In the genomic region with DNA sequence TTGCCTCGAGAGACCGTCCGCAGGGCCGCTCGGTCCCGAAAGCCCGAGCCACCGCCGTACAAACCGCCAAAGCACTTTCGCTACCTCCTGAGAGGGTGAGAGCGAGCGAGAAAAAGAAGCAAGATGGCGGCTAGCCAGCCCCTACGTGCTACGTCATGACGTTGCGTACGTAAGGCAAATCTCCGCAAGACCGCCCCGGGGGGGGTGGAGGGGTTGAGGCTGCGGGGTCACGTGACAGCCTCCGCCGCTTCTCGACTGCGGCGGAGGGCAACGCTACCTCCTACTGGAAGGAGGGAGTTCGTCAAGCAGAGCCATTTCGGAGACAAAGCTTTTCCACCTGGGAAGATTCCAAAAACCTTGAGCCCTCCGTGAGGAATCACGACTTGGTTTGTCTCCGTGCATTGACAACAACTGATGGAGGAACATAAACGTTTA, we compare ENCODE assay signal across 8 mouse cellular contexts. TPM values are rescaled to one million over a fixed set of nuclear protein-coding genes. Genes with fewer than 3 reads are reported as not detected.
DNase-seq lines count a peak whose midpoint lies in the region; ATAC-seq lines count a peak whose summit lies in the region.

A gene (minus strand): TSS at position 156 of the 435 bp plus-strand sequence.

- intact Hi-C loops in heart, postnatal 14 days (cut with DNase I): no loop called here

- peak within 1 kb of the TSS; percentile 98 for H3K9ac ChIP-seq in forebrain, embryonic 14.5 days (ENCODE audit: low read length)
- peak within 1 kb of the TSS; percentile 99 for H3K9ac ChIP-seq in neural tube, embryonic 15.5 days (replicated peaks)

- H3K27me3 ChIP-seq in forebrain, embryonic 14.5 days (replicated peaks; ENCODE audit: control insufficient read depth, insufficient read depth, low read length): no peaks in the 10 kb centered on the region
- no peaks in the 10 kb centered on the region for H3K27me3 ChIP-seq in neural tube, embryonic 15.5 days (replicated peaks)

- peak within 1 kb of the TSS; percentile 94 for H3K4me3 ChIP-seq in forebrain, embryonic 14.5 days (ENCODE audit: low read depth, low read length)
- peak within 1 kb of the TSS; percentile 93 for H3K4me3 ChIP-seq in neural tube, embryonic 15.5 days (replicated peaks)

- ATAC-seq in forebrain, embryonic 14.5 days: peak; percentile 97
- ATAC-seq in neural tube, embryonic 15.5 days (ENCODE audit: low FRiP score): peak; percentile 95

- no peaks in the 10 kb centered on the region for H3K9me3 ChIP-seq in forebrain, embryonic 14.5 days (replicated peaks; ENCODE audit: control insufficient read depth, low read length)
- no peaks in the 10 kb centered on the region for H3K9me3 ChIP-seq in neural tube, embryonic 15.5 days (replicated peaks)

- WGBS in forebrain, embryonic 14.5 days: 0% methylated on average over 34 of the region's 36 CpGs
- under 1% methylated on average over 36 of the region's 36 CpGs for WGBS in neural tube, embryonic 15.5 days

- peaks cover 16% of the 10 kb centered on the region for H3K4me1 ChIP-seq in forebrain, embryonic 14.5 days (ENCODE audit: control insufficient read depth, insufficient read depth, low read length)
- peaks cover 32% of the 10 kb centered on the region for H3K4me1 ChIP-seq in neural tube, embryonic 15.5 days

- peak within 1 kb of the TSS; percentile 84 for H3K4me2 ChIP-seq in forebrain, embryonic 14.5 days (ENCODE audit: low read length)
- H3K4me2 ChIP-seq in neural tube, embryonic 15.5 days: peak within 1 kb of the TSS; percentile 81

- peak within 1 kb of the TSS; percentile 98 for H3K27ac ChIP-seq in forebrain, embryonic 14.5 days (ENCODE audit: low read depth, low read length)
- peak within 1 kb of the TSS; percentile 99 for H3K27ac ChIP-seq in neural tube, embryonic 15.5 days (replicated peaks)

- 0 out of 2 replicates have a peak, but pooled peaks cover 2% of the 10 kb centered on the region for H3K36me3 ChIP-seq in forebrain, embryonic 14.5 days (ENCODE audit: control insufficient read depth, insufficient read depth, low read length)
- no peaks in the 10 kb centered on the region for H3K36me3 ChIP-seq in neural tube, embryonic 15.5 days

- DNase-seq in ES-CJ7 (ENCODE audit: low read depth, low spot score): peak; percentile 99
- DNase-seq in cerebellum, adult 11 months: peak; percentile 99
- DNase-seq in forebrain, embryonic 14.5 days (ENCODE audit: low spot score): peak; percentile 100
- DNase-seq in heart, postnatal 14 days: peak; percentile 98 to 99
- peak; percentile 100 for DNase-seq in layer of hippocampus, adult 11-12 months (ENCODE audit: low spot score)
- peak; percentile 98 to 99 for DNase-seq in lung, adult 18-20 months
- peak; percentile 99 for DNase-seq in testis, postnatal 14 days (ENCODE audit: low spot score)

RNA-seq across cellular contexts. Expression of the gene that starts here (rescaled TPM):
- 100 and 130 TPM in 2 replicates for polyA plus RNA-seq in forebrain, embryonic 14.5 days (2014; fragmentation: Nextera tagmentation; extraction: Ambion mirVana)
- total RNA-seq in heart, postnatal 14 days (2021): 10 to 100 TPM; 93.2 to 98.1 TPM
- polyA plus RNA-seq in neural tube, embryonic 15.5 days (2015; fragmentation: Nextera tagmentation; extraction: Ambion mirVana): 121 and 135 TPM in 2 replicates

Comparison
In these comparisons a context has a peak if more than half of its experiments do, and no peak if none do; other contexts are left out.
1. Peak in every context shown above with its lines: DNase-seq, ATAC-seq, H3K4me3 ChIP-seq and H3K27ac ChIP-seq.